Mouse (Mus musculus): ENCODE measurements around the gene Ptprg. TPM values are rescaled to one million over a fixed set of nuclear protein-coding genes. Genes with fewer than 3 reads are reported as not detected.

The Ptprg gene
- polyA plus RNA-seq, 1 experiment from 2014 or later = 1.5 TPM

DNA sequence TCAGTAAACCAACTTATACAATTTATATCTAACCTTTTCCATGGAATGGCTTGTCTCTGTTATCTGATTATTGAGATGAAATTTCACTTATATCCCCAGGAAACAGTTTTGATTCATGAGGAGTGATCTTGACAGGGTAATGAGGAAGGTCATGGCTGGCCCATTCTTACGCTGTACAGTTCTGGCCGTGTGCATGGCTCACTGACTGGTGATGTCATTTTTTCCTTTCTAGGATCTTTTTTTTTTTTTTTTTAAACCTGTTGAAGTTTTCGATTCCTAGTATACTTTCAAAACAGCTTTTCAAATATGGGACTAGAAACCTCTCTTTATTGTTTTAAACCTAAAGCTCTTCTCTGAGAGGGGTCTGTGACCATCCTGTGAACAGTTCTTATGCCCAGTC, 626.8 kb downstream of the Ptprg start:
- ATAC-seq (ENCODE audit: low read depth) = no peak
- Histone ChIP-seq H3K9ac (ENCODE audit: low read depth, low read length) (no peak overlapping the region), H3K27me3 (ENCODE audit: control insufficient read depth, insufficient read depth, low read depth, low read length) (no peaks in the 10 kb centered on the region), H3K36me3 (ENCODE audit: control insufficient read depth, insufficient read depth) (no peaks in the 10 kb centered on the region), H3K4me3 (ENCODE audit: low read depth, low read length) (no peak overlapping the region), H3K27ac (ENCODE audit: low read length) (no peak overlapping the region), H3K4me2 (ENCODE audit: low read depth, low read length) (no peak overlapping the region), H3K9me3 (replicated peaks; ENCODE audit: control insufficient read depth, low read length) (no peaks in the 10 kb centered on the region), H3K4me1 (ENCODE audit: control insufficient read depth, low read depth, low read length) (no peaks in the 10 kb centered on the region)
- WGBS (ENCODE audit: insufficient replicate concordance) = 64% methylated on average over 3 of the region's 3 CpGs

GRCm38 (mm10) chr14:12185040-12185439, 631.7 kb downstream of the Ptprg start:
- no peak overlapping the region for H3K4me3 ChIP-seq (ENCODE audit: low read depth, low read length)
- H3K36me3 ChIP-seq (ENCODE audit: control insufficient read depth, insufficient read depth) = no peaks in the 10 kb centered on the region
- H3K9ac ChIP-seq (ENCODE audit: low read depth, low read length) = no peak overlapping the region
- H3K4me2 ChIP-seq (ENCODE audit: low read depth, low read length) = no peak overlapping the region
- H3K9me3 ChIP-seq (replicated peaks; ENCODE audit: control insufficient read depth, low read length) = no peaks in the 10 kb centered on the region
- 59% methylated on average over 4 of the region's 4 CpGs for WGBS (ENCODE audit: insufficient replicate concordance)
- no peak overlapping the region for H3K27ac ChIP-seq (ENCODE audit: low read length)
- ATAC-seq (ENCODE audit: low read depth) = no peak
- H3K27me3 ChIP-seq (ENCODE audit: control insufficient read depth, insufficient read depth, low read depth, low read length) = no peaks in the 10 kb centered on the region
- no peaks in the 10 kb centered on the region for H3K4me1 ChIP-seq (ENCODE audit: control insufficient read depth, low read depth, low read length)

DNA sequence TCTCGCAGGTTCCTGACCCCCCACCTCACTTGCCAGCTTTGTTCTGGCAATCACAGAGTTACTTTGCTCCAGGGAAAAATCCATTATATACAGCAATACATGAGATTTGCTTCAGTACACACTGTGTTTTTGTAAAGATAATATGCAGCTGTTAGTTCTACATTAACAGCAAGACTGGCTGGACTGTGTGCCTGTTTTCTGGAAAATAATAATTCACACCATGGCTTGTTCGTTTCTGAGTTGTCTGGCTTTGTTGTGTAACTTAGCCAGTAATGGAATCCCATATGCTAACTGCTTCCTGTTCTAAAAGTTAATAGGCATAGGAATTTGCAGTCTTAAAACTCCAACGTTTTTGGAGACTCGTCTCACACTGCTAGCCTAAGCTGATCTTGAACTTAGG, 635.0 kb downstream of the Ptprg start:
- H3K27me3 ChIP-seq (ENCODE audit: control insufficient read depth, insufficient read depth, low read depth, low read length) = no peaks in the 10 kb centered on the region
- H3K9ac ChIP-seq (ENCODE audit: low read depth, low read length) = no peak overlapping the region
- H3K4me2 ChIP-seq (ENCODE audit: low read depth, low read length) = no peak overlapping the region
- no peak for ATAC-seq (ENCODE audit: low read depth)
- no peak overlapping the region for H3K27ac ChIP-seq (ENCODE audit: low read length)
- 43% methylated on average over 4 of the region's 4 CpGs for WGBS (ENCODE audit: insufficient replicate concordance)
- no peak overlapping the region for H3K4me3 ChIP-seq (ENCODE audit: low read depth, low read length)
- no peaks in the 10 kb centered on the region for H3K9me3 ChIP-seq (replicated peaks; ENCODE audit: control insufficient read depth, low read length)
- H3K36me3 ChIP-seq (ENCODE audit: control insufficient read depth, insufficient read depth) = no peaks in the 10 kb centered on the region
- no peaks in the 10 kb centered on the region for H3K4me1 ChIP-seq (ENCODE audit: control insufficient read depth, low read depth, low read length)

GRCm38 (mm10) chr14:12189266-12189665, 635.9 kb downstream of the Ptprg start:
- H3K9ac ChIP-seq (ENCODE audit: low read depth, low read length) = no peak overlapping the region
- H3K27ac ChIP-seq (ENCODE audit: low read length) = no peak overlapping the region
- H3K27me3 ChIP-seq (ENCODE audit: control insufficient read depth, insufficient read depth, low read depth, low read length) = no peaks in the 10 kb centered on the region
- no peak overlapping the region for H3K4me2 ChIP-seq (ENCODE audit: low read depth, low read length)
- ATAC-seq (ENCODE audit: low read depth) = no peak
- no peaks in the 10 kb centered on the region for H3K36me3 ChIP-seq (ENCODE audit: control insufficient read depth, insufficient read depth)
- WGBS (ENCODE audit: insufficient replicate concordance) = 75% methylated on average over 3 of the region's 3 CpGs
- no peak overlapping the region for H3K4me3 ChIP-seq (ENCODE audit: low read depth, low read length)
- H3K9me3 ChIP-seq (replicated peaks; ENCODE audit: control insufficient read depth, low read length) = no peaks in the 10 kb centered on the region
- no peaks in the 10 kb centered on the region for H3K4me1 ChIP-seq (ENCODE audit: control insufficient read depth, low read depth, low read length)

DNA sequence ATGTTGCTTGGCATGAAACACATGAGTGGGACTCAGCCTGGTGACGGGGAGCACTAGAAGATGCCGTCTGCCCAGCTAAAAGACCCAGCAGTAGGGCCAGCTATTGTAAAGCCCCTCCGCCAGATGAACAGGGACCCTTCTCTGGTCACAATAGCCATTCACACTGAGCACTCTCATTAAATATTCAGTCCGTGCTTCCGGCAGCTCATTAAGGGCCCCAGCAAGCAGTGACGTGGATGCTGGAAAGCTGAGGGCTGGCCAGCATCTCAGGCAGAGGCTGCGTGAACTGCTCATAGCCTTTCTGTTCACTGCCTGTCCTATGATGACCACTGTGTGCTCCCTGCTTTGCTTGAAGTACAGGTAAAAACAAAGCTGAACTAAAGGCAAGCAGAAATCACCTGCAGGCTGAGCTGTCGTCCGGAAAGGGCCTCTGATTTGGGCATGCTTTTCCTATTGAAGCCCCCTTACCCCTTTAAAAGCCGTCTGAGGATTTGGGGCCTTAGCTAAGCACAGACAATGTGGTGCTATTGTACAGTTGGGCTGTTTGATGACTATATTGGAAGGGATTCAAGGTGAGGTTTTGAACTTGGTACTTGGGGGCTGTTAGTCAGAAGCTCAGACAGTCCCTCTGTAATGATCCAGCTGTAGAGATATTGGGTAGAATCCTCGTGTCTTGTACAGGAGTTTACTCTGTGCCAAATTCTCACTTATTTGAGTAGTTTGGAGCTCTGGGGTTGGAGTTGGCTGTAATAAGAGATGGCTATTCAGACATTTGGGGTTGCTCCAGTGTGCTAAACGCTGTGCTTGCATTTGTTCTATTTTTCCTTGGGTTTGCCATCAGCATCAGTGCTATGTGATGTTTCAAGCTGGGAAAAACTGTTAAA, 636.6 kb downstream of the Ptprg start:
- Histone ChIP-seq H3K27me3 (ENCODE audit: control insufficient read depth, insufficient read depth, low read depth, low read length) (no peaks in the 10 kb centered on the region), H3K4me1 (ENCODE audit: control insufficient read depth, low read depth, low read length) (no peaks in the 10 kb centered on the region), H3K9ac (ENCODE audit: low read depth, low read length) (no peak overlapping the region), H3K27ac (ENCODE audit: low read length) (no peak overlapping the region), H3K36me3 (ENCODE audit: control insufficient read depth, insufficient read depth) (no peaks in the 10 kb centered on the region), H3K9me3 (replicated peaks; ENCODE audit: control insufficient read depth, low read length) (no peaks in the 10 kb centered on the region), H3K4me2 (ENCODE audit: low read depth, low read length) (no peak overlapping the region), H3K4me3 (ENCODE audit: low read depth, low read length) (no peak overlapping the region)
- 58% methylated on average over 12 of the region's 12 CpGs for WGBS (ENCODE audit: insufficient replicate concordance)
- ATAC-seq (ENCODE audit: low read depth) = no peak

DNA sequence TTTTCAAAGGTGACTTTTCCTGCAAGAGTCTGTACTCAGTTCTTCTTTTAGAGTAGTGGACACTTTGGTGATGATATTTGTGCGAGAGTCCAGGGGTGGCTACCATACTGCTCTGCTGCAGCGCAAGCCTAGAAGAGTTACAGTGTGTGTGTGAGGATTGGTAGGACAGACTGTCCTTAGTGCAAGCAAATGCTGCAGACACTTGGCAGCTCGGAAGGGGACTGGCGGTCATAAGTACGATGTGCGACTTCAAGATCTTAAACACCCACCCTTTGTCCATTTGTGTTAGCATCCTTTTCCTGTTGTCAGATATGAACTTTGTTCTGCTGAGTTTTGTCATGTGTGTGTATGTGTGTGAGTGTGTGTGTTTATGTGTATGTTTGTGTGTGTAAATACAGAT, 637.7 kb downstream of the Ptprg start:
- Histone ChIP-seq H3K4me1 (ENCODE audit: control insufficient read depth, low read depth, low read length) (no peaks in the 10 kb centered on the region), H3K27me3 (ENCODE audit: control insufficient read depth, insufficient read depth, low read depth, low read length) (no peaks in the 10 kb centered on the region)
- 83% methylated on average over 6 of the region's 6 CpGs for WGBS (ENCODE audit: insufficient replicate concordance)

GRCm38 (mm10) chr14:12198735-12199134, 645.4 kb downstream of the Ptprg start:
- WGBS (ENCODE audit: insufficient replicate concordance) = 49% methylated on average over 7 of the region's 7 CpGs
- H3K9ac ChIP-seq (ENCODE audit: low read depth, low read length) = no peak overlapping the region
- ATAC-seq (ENCODE audit: low read depth) = no peak
- H3K27ac ChIP-seq (ENCODE audit: low read length) = no peak overlapping the region
- no peak overlapping the region for H3K4me3 ChIP-seq (ENCODE audit: low read depth, low read length)
- H3K9me3 ChIP-seq (replicated peaks; ENCODE audit: control insufficient read depth, low read length) = no peaks in the 10 kb centered on the region
- H3K27me3 ChIP-seq (ENCODE audit: control insufficient read depth, insufficient read depth, low read depth, low read length) = no peaks in the 10 kb centered on the region
- no peaks in the 10 kb centered on the region for H3K4me1 ChIP-seq (ENCODE audit: control insufficient read depth, low read depth, low read length)
- no peak overlapping the region for H3K4me2 ChIP-seq (ENCODE audit: low read depth, low read length)
- no peaks in the 10 kb centered on the region for H3K36me3 ChIP-seq (ENCODE audit: control insufficient read depth, insufficient read depth)

More for the DNA sequence above, 637.7 kb downstream of the Ptprg start:
- Histone ChIP-seq H3K9me3 (replicated peaks; ENCODE audit: control insufficient read depth, low read length) (no peaks in the 10 kb centered on the region), H3K4me2 (ENCODE audit: low read depth, low read length) (no peak overlapping the region), H3K4me3 (ENCODE audit: low read depth, low read length) (no peak overlapping the region), H3K36me3 (ENCODE audit: control insufficient read depth, insufficient read depth) (no peaks in the 10 kb centered on the region), H3K27ac (ENCODE audit: low read length) (no peak overlapping the region), H3K9ac (ENCODE audit: low read depth, low read length) (no peak overlapping the region)
- ATAC-seq (ENCODE audit: low read depth) = no peak

- no peaks in the 10 kb centered on the region for H3K9me3 ChIP-seq (replicated peaks; ENCODE audit: control insufficient read depth, low read length)
- no peak overlapping the region for H3K4me2 ChIP-seq (ENCODE audit: low read depth, low read length)
- H3K4me1 ChIP-seq (ENCODE audit: control insufficient read depth, low read depth, low read length) = no peaks in the 10 kb centered on the region
- 65% methylated on average over 13 of the region's 13 CpGs for WGBS (ENCODE audit: insufficient replicate concordance)
- H3K27ac ChIP-seq (ENCODE audit: low read length) = no peak overlapping the region
- no peaks in the 10 kb centered on the region for H3K36me3 ChIP-seq (ENCODE audit: control insufficient read depth, insufficient read depth)
- no peak for ATAC-seq (ENCODE audit: low read depth)
- H3K9ac ChIP-seq (ENCODE audit: low read depth, low read length) = no peak overlapping the region
- no peaks in the 10 kb centered on the region for H3K27me3 ChIP-seq (ENCODE audit: control insufficient read depth, insufficient read depth, low read depth, low read length)
- H3K4me3 ChIP-seq (ENCODE audit: low read depth, low read length) = no peak overlapping the region
Observed at GRCm38 (mm10) chr14:12199956-12200950, 646.9 kb downstream of the Ptprg start.

DNA sequence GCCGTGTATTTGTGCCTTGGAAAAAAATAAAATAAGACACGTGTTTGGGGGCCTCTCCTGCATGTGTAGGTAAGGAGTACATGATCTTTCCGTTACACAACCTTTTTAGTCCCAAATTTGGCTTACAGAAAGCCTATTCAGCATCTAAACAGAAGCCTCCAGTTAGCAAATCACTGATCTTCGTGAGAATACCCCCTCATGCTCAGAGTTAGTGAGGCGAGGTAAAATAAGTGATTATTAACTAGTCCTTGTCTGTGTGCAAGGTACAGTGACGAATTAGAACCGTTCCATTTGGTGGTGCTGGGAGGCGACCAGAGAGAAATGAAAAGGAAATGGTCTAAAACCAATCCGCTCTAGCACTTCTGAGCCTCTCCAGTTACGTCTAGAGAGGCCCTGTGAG, 648.9 kb downstream of the Ptprg start:
- Histone ChIP-seq H3K4me2 (ENCODE audit: low read depth, low read length) (no peak overlapping the region), H3K36me3 (ENCODE audit: control insufficient read depth, insufficient read depth) (no peaks in the 10 kb centered on the region), H3K9ac (ENCODE audit: low read depth, low read length) (no peak overlapping the region), H3K4me1 (ENCODE audit: control insufficient read depth, low read depth, low read length) (no peaks in the 10 kb centered on the region), H3K9me3 (replicated peaks; ENCODE audit: control insufficient read depth, low read length) (no peaks in the 10 kb centered on the region), H3K27me3 (ENCODE audit: control insufficient read depth, insufficient read depth, low read depth, low read length) (no peaks in the 10 kb centered on the region), H3K4me3 (ENCODE audit: low read depth, low read length) (no peak overlapping the region), H3K27ac (ENCODE audit: low read length) (no peak overlapping the region)
- 48% methylated on average over 10 of the region's 10 CpGs for WGBS (ENCODE audit: insufficient replicate concordance)
- ATAC-seq (ENCODE audit: low read depth) = no peak
